Mouse (Mus musculus): ENCODE results near the gene Slc39a11.

DNA sequence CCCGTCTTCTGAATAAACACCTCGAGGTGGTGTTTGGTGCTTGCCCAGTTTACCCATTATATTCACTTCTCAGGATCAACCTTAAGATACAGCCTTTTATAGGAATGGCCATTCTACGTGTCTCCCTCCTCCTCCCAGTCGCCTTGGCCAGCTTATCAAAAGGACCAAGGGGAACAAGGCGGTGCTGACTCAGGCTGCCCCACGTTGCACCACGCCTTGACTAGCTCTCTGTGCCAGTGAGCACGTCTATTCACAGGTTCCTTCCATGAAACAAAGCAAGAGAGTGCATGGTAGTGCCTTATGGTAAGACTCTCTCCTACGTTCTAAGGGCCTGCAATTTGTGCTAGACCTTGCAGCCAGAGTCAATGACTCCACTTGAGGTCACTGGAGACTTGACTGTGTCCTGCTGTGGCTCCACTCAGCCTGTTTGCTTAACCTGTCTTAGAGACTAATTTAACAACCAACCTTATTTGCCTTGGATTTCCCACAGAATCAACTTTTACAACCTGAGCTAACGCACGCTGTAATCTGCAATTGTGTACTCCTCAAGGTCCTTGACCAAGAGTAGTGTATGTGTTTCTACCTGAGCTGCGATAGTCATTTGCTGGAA, 144.2 kb downstream of the Slc39a11 start:
- TF ChIP-seq CTCF (conservative IDR thresholded peaks at IDR 0.05 in 1 of 2, IDR thresholded peaks at IDR 0.05 in 1 of 2; ENCODE audit: low read depth in 2 of 2, low read length in 2 of 2) (no peak), NRF1 (IDR thresholded peaks at IDR 0.05; ENCODE audit: low read depth, low read length) (no peak), HCFC1 (IDR thresholded peaks at IDR 0.05; ENCODE audit: low read depth, low read length) (no peak), POLR2A (IDR thresholded peaks at IDR 0.05; ENCODE audit: low read depth, low read length) (no peak), ZNF384 (IDR thresholded peaks at IDR 0.05; ENCODE audit: low read depth, low read length) (no peak), CHD2 (IDR thresholded peaks at IDR 0.05; ENCODE audit: low read length) (no peak), TCF12 (IDR thresholded peaks at IDR 0.05; ENCODE audit: low read depth, low read length) (no peak)

All from CH12.LX (cell line).